Mouse (Mus musculus): ENCODE measurements around the gene E4f1. TPM values are rescaled to one million over a fixed set of nuclear protein-coding genes. Genes with fewer than 3 reads are reported as not detected.

The E4f1 gene
- polyA plus RNA-seq, 1 experiment from 2014 or later, result 54.0 TPM

- Histone ChIP-seq H3K9me3 (ENCODE audit: control insufficient read depth, low read length) (no peaks in the 10 kb centered on the region), H3K27ac (ENCODE audit: low read length) (no peak overlapping the region), H3K9ac (replicated peaks; ENCODE audit: low read depth, low read length) (no peak overlapping the region), H3K36me3 (ENCODE audit: control insufficient read depth, insufficient read depth) (peaks cover 9% of the 10 kb centered on the region), H3K4me1 (replicated peaks; ENCODE audit: control insufficient read depth, insufficient read depth, low read length) (peaks cover 29% of the 10 kb centered on the region), H3K4me3 (replicated peaks; ENCODE audit: low read length) (no peak overlapping the region), H3K4me2 (ENCODE audit: low read length) (no peak overlapping the region), H3K27me3 (replicated peaks; ENCODE audit: control insufficient read depth, insufficient read depth, low read length) (no peaks in the 10 kb centered on the region)
- ATAC-seq, result no peak
- WGBS, result 90% methylated on average over 10 of the region's 10 CpGs
Observed at GRCm38 (mm10) chr17:24476022-24476776, 6.1 kb upstream of the E4f1 start.

GRCm38 (mm10) chr17:24475586-24475985 is 5.5 kb upstream of the E4f1 start:
- H3K4me1 ChIP-seq (replicated peaks; ENCODE audit: control insufficient read depth, insufficient read depth, low read length), result peaks cover 35% of the 10 kb centered on the region
- no peak overlapping the region for H3K4me2 ChIP-seq (ENCODE audit: low read length)
- H3K4me3 ChIP-seq (replicated peaks; ENCODE audit: low read length), result no peak overlapping the region
- no peak overlapping the region for H3K9ac ChIP-seq (replicated peaks; ENCODE audit: low read depth, low read length)
- H3K27me3 ChIP-seq (replicated peaks; ENCODE audit: control insufficient read depth, insufficient read depth, low read length), result no peaks in the 10 kb centered on the region
- H3K36me3 ChIP-seq (ENCODE audit: control insufficient read depth, insufficient read depth), result peaks cover 9% of the 10 kb centered on the region
- H3K27ac ChIP-seq (ENCODE audit: low read length), result no peak overlapping the region
- no peak for ATAC-seq
- 90% methylated on average over 6 of the region's 6 CpGs for WGBS
- H3K9me3 ChIP-seq (ENCODE audit: control insufficient read depth, low read length), result no peaks in the 10 kb centered on the region

DNA sequence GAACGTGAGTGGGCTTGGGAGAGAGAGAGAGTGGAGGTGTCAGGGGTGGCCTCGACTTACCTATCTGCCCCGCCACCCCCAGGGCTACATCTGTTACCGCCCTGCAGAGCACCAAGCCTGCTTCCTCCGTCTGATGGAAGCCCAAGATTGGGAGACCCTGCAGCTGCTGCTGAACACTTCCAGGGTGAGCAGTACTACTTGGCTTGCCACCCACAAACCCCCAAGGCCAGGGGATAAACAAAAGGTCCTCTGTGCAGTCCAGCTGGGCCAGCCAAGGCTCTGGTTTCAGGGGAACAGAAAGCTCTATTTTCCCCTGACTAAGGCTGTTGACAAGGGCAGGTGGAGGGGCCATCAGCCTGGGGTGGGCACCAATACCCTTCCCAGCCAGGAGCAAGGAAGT is 4.4 kb upstream of the E4f1 start:
- no peak for ATAC-seq
- Histone ChIP-seq H3K9ac (replicated peaks; ENCODE audit: low read depth, low read length) (no peak overlapping the region), H3K27ac (ENCODE audit: low read length) (no peak overlapping the region), H3K4me3 (replicated peaks; ENCODE audit: low read length) (no peak overlapping the region), H3K9me3 (ENCODE audit: control insufficient read depth, low read length) (no peaks in the 10 kb centered on the region), H3K4me2 (ENCODE audit: low read length) (no peak overlapping the region), H3K4me1 (replicated peaks; ENCODE audit: control insufficient read depth, insufficient read depth, low read length) (peaks cover 38% of the 10 kb centered on the region), H3K27me3 (replicated peaks; ENCODE audit: control insufficient read depth, insufficient read depth, low read length) (no peaks in the 10 kb centered on the region), H3K36me3 (ENCODE audit: control insufficient read depth, insufficient read depth) (peaks cover 9% of the 10 kb centered on the region)
- WGBS, result 88% methylated on average over 5 of the region's 5 CpGs

DNA sequence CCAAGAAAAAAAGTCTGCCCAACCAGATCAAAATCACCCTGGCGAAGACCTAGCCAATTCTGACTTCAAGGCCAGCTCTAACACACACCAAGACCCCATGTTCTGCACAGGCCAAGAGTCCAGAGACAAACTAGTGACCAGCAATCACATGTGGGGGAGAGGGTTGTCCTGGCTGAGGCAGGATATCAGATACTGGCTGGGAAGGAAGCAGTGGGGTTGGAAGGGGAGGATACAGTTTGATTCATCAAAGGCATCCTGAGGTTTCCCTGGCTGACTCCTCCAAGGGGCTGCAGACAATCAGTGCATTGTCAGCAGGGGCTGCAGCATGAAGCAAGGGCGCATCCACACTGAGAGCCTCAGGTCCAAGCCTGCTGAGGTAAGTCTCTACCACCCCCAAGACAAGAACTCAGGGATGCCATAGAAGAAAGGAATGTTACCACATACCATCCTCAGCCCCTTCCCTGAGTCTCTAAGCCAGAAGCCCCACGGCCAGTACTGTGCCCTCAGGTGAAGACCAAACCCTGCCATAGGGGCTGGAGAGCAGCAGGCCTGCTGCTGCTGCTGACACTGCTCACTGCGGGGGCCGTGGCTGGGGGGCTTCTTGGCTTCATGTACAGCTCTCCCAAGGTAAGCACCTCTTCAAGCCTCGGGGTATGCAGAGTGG is 3.6 kb upstream of the E4f1 start, which contains the start of gene Bricd5:
TSS of gene Bricd5 (plus strand) at position 273 of the 664 bp plus-strand sequence.
- no peaks in the 10 kb centered on the region for H3K27me3 ChIP-seq (replicated peaks; ENCODE audit: control insufficient read depth, insufficient read depth, low read length)

GRCm38 (mm10) chr17:24472512-24472911 is 2.4 kb upstream of the E4f1 start:
- Histone ChIP-seq H3K4me3 (replicated peaks; ENCODE audit: low read length) (no peak overlapping the region), H3K27ac (ENCODE audit: low read length) (no peak overlapping the region), H3K9ac (replicated peaks; ENCODE audit: low read depth, low read length) (no peak overlapping the region; the same call in 1 of the 2 replicates), H3K9me3 (ENCODE audit: control insufficient read depth, low read length) (no peaks in the 10 kb centered on the region), H3K4me1 (replicated peaks; ENCODE audit: control insufficient read depth, insufficient read depth, low read length) (peaks cover 26% of the 10 kb centered on the region), H3K27me3 (replicated peaks; ENCODE audit: control insufficient read depth, insufficient read depth, low read length) (no peaks in the 10 kb centered on the region), H3K4me2 (ENCODE audit: low read length) (peak overlapping the region; percentile 97; the same call in 1 of the 2 replicates), H3K36me3 (ENCODE audit: control insufficient read depth, insufficient read depth) (peaks cover 9% of the 10 kb centered on the region)
- no peak for ATAC-seq
- 81% methylated on average over 4 of the region's 4 CpGs for WGBS

More for the DNA sequence above, 3.6 kb upstream of the E4f1 start, which contains the start of gene Bricd5:
- peaks cover 36% of the 10 kb centered on the region for H3K4me1 ChIP-seq (replicated peaks; ENCODE audit: control insufficient read depth, insufficient read depth, low read length)
- peaks cover 9% of the 10 kb centered on the region for H3K36me3 ChIP-seq (ENCODE audit: control insufficient read depth, insufficient read depth)
- WGBS, result 83% methylated on average over 6 of the region's 6 CpGs
- H3K27ac ChIP-seq (ENCODE audit: low read length), result no peak within 1 kb of the TSS
- H3K4me2 ChIP-seq (ENCODE audit: low read length), result no peak within 1 kb of the TSS
- no peak for ATAC-seq
- no peak within 1 kb of the TSS for H3K4me3 ChIP-seq (replicated peaks; ENCODE audit: low read length)
- H3K9ac ChIP-seq (replicated peaks; ENCODE audit: low read depth, low read length), result no peak within 1 kb of the TSS
- H3K9me3 ChIP-seq (ENCODE audit: control insufficient read depth, low read length), result no peaks in the 10 kb centered on the region

GRCm38 (mm10) chr17:24470701-24471527 is 801 bp upstream of the E4f1 start:
- H3K4me2 ChIP-seq (ENCODE audit: low read length), result peak overlapping the region; percentile 97
- peaks cover 25% of the 10 kb centered on the region for H3K4me1 ChIP-seq (replicated peaks; ENCODE audit: control insufficient read depth, insufficient read depth, low read length)
- no peaks in the 10 kb centered on the region for H3K27me3 ChIP-seq (replicated peaks; ENCODE audit: control insufficient read depth, insufficient read depth, low read length)
- peak; percentile 14 for ATAC-seq
- H3K4me3 ChIP-seq (replicated peaks; ENCODE audit: low read length), result peak overlapping the region; percentile 76
- H3K9me3 ChIP-seq (ENCODE audit: control insufficient read depth, low read length), result no peaks in the 10 kb centered on the region
- peaks cover 5% of the 10 kb centered on the region for H3K36me3 ChIP-seq (ENCODE audit: control insufficient read depth, insufficient read depth)
- H3K9ac ChIP-seq (replicated peaks; ENCODE audit: low read depth, low read length), result peak overlapping the region; percentile 74
- WGBS, result under 1% methylated on average over 65 of the region's 68 CpGs
- peak overlapping the region; percentile 41 for H3K27ac ChIP-seq (ENCODE audit: low read length)

DNA sequence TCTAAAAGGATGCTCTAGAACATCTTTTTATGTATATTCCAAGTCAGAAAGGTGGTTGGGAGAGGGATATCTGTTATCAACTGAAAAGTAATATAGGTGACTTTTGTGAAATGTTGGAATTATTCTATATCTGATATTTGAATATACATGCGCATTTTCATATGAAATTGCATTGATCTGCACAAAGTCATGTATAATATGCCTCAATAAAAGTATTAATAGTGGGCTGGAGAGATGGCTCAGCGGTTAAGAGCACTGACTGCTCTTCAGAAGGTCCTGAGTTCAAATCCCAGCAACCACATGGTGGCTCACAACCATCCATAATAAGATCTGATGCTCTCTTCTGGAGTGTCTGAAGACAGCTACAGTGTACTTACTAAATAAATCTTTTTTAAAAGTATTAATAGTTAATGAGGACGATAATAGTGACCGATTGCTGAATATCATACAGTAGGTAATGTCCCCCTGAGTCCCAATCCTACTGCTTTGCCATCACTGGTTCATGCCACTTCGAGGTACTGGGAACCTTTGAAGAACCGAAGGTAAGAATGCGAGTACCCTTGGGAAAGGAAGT is 690 bp downstream of the E4f1 start:
- Histone ChIP-seq H3K9ac (replicated peaks; ENCODE audit: low read depth, low read length) (peak overlapping the region; percentile 68), H3K9me3 (ENCODE audit: control insufficient read depth, low read length) (no peaks in the 10 kb centered on the region), H3K4me3 (replicated peaks; ENCODE audit: low read length) (peak overlapping the region; percentile 76), H3K27ac (ENCODE audit: low read length) (peak overlapping the region; percentile 86), H3K4me2 (ENCODE audit: low read length) (peak overlapping the region; percentile 78), H3K36me3 (ENCODE audit: control insufficient read depth, insufficient read depth) (no peaks in the 10 kb centered on the region), H3K27me3 (replicated peaks; ENCODE audit: control insufficient read depth, insufficient read depth, low read length) (no peaks in the 10 kb centered on the region), H3K4me1 (replicated peaks; ENCODE audit: control insufficient read depth, insufficient read depth, low read length) (peaks cover 25% of the 10 kb centered on the region)
- WGBS, result 15% methylated on average over 7 of the region's 7 CpGs
- ATAC-seq, result no peak

DNA sequence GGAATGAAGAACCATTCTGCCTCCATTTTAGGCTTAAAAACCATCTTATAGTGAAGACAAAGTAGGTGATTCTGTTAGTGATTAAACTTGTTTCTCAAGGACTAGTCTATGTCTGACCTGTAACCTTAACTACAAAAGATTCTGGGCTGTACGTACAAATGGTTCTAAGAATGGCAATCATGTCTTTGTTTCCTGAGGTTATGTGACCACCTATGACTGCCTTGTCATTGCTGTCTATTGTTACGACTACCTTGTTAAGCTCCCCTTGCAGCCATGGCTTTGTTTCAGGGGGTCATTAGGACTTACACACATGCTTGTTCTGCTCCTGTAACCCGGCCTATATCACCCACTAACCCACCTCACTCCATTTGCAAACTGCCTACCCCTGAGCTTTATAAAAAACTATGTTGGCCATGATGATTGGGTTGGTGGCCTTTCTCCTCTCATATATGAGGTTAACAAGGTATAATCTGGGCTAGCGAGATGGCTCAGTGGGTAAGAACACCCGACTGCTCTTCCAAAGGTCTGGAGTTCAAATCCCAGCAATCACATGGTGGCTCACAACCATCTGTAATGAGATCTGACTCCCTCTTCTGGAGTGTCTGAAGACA is 1.4 kb downstream of the E4f1 start:
- peaks cover 25% of the 10 kb centered on the region for H3K4me1 ChIP-seq (replicated peaks; ENCODE audit: control insufficient read depth, insufficient read depth, low read length)
- H3K9me3 ChIP-seq (ENCODE audit: control insufficient read depth, low read length), result no peaks in the 10 kb centered on the region
- H3K36me3 ChIP-seq (ENCODE audit: control insufficient read depth, insufficient read depth), result no peaks in the 10 kb centered on the region
- H3K9ac ChIP-seq (replicated peaks; ENCODE audit: low read depth, low read length), result no peak overlapping the region
- no peak overlapping the region for H3K27ac ChIP-seq (ENCODE audit: low read length)
- WGBS, result 93% methylated on average over 5 of the region's 5 CpGs
- H3K4me3 ChIP-seq (replicated peaks; ENCODE audit: low read length), result no peak overlapping the region
- H3K4me2 ChIP-seq (ENCODE audit: low read length), result no peak overlapping the region
- no peak for ATAC-seq
- H3K27me3 ChIP-seq (replicated peaks; ENCODE audit: control insufficient read depth, insufficient read depth, low read length), result no peaks in the 10 kb centered on the region
